Mouse (Mus musculus): Measurements from ENCODE around the gene Isy1. TPM values are rescaled to one million over a fixed set of nuclear protein-coding genes. Genes with fewer than 3 reads are reported as not detected.

Isy1 gene
- polyA plus RNA-seq, 1 experiment from 2014 or later: 84.8 TPM

- Histone ChIP-seq H3K27me3 (replicated peaks; ENCODE audit: control insufficient read depth, insufficient read depth, low read length) (no peaks in the 10 kb centered on the region), H3K9me3 (ENCODE audit: control insufficient read depth, low read length) (no peaks in the 10 kb centered on the region), H3K27ac (ENCODE audit: low read depth, low read length) (no peak overlapping the region), H3K36me3 (ENCODE audit: control insufficient read depth, insufficient read depth, low read length) (peaks cover 2% of the 10 kb centered on the region; the same call in 1 of the 2 replicates), H3K4me2 (no peak overlapping the region), H3K4me1 (replicated peaks; ENCODE audit: control insufficient read depth, insufficient read depth, low read length) (peaks cover 38% of the 10 kb centered on the region), H3K9ac (ENCODE audit: low read depth, low read length) (no peak overlapping the region), H3K4me3 (ENCODE audit: low read depth, low read length) (no peak overlapping the region)
- 92% methylated on average over 7 of the region's 7 CpGs for WGBS
- DNase-seq (ENCODE audit: low spot score) (no peak), ATAC-seq (replicated peaks; ENCODE audit: low FRiP score) (no peak)
Measured at GRCm38 (mm10) chr6:87805448-87805847, 33.1 kb downstream of the Isy1 start.

DNA sequence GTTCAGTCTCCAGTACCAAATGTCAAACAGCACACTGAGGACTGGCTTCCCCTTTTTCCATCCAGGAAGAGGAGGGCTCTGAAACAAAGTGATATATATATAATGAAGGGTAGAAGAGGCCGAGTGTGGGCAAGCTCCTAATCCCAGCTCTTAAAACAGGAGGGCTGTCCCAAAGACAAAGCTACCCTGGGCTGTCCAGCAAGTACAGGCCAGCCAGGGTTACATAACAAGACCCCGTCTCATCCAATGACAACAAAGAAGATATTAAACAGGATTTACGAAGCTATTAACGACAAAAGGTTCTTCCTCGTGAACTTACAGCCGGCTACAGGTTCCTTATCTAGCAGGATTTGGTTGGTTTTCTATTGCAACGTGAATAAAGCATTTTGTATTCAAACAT, 33.7 kb downstream of the Isy1 start:
- no peak overlapping the region for H3K9ac ChIP-seq (ENCODE audit: low read depth, low read length)
- H3K4me1 ChIP-seq (replicated peaks; ENCODE audit: control insufficient read depth, insufficient read depth, low read length): peaks cover 32% of the 10 kb centered on the region
- WGBS: 76% methylated on average over 7 of the region's 7 CpGs
- H3K36me3 ChIP-seq (ENCODE audit: control insufficient read depth, insufficient read depth, low read length): peaks cover 2% of the 10 kb centered on the region; the same call in 1 of the 2 replicates
- no peak overlapping the region for H3K27ac ChIP-seq (ENCODE audit: low read depth, low read length)
- no peak for ATAC-seq (replicated peaks; ENCODE audit: low FRiP score)
- no peak overlapping the region for H3K4me3 ChIP-seq (ENCODE audit: low read depth, low read length)
- H3K4me2 ChIP-seq: no peak overlapping the region
- no peaks in the 10 kb centered on the region for H3K9me3 ChIP-seq (ENCODE audit: control insufficient read depth, low read length)
- H3K27me3 ChIP-seq (replicated peaks; ENCODE audit: control insufficient read depth, insufficient read depth, low read length): no peaks in the 10 kb centered on the region
- DNase-seq (ENCODE audit: low spot score): no peak

DNA sequence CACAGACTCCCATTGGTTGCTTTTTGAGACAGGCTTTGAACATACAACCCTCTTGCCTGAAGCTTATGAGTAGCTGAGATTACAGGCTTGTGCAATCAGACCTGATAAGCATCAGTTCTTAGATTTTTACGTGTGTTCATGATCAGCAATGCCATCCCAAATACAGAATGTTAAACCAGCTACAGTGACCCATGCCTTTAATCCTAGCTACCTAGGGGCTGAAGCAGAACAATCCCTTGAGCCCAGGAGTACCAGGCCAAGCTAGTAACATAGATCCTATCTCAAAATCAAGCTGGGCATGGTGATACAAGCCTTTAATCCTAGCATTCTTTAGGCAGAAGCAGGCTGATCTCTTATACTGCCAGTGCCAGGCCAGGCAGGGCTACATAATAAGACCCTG, 34.6 kb downstream of the Isy1 start:
- DNase-seq (ENCODE audit: low spot score) (no peak), ATAC-seq (replicated peaks; ENCODE audit: low FRiP score) (no peak)
- Histone ChIP-seq H3K4me1 (replicated peaks; ENCODE audit: control insufficient read depth, insufficient read depth, low read length) (peaks cover 24% of the 10 kb centered on the region), H3K9ac (ENCODE audit: low read depth, low read length) (no peak overlapping the region), H3K27ac (ENCODE audit: low read depth, low read length) (no peak overlapping the region), H3K36me3 (ENCODE audit: control insufficient read depth, insufficient read depth, low read length) (peaks cover 2% of the 10 kb centered on the region; the same call in 1 of the 2 replicates), H3K9me3 (ENCODE audit: control insufficient read depth, low read length) (no peaks in the 10 kb centered on the region), H3K27me3 (replicated peaks; ENCODE audit: control insufficient read depth, insufficient read depth, low read length) (no peaks in the 10 kb centered on the region), H3K4me2 (no peak overlapping the region), H3K4me3 (ENCODE audit: low read depth, low read length) (no peak overlapping the region)
- 70% methylated on average over 1 of the region's 1 CpGs for WGBS

GRCm38 (mm10) chr6:87802462-87802861, 36.1 kb downstream of the Isy1 start:
- Histone ChIP-seq H3K4me2 (no peak overlapping the region), H3K4me1 (replicated peaks; ENCODE audit: control insufficient read depth, insufficient read depth, low read length) (peaks cover 11% of the 10 kb centered on the region), H3K4me3 (ENCODE audit: low read depth, low read length) (no peak overlapping the region), H3K9me3 (ENCODE audit: control insufficient read depth, low read length) (no peaks in the 10 kb centered on the region), H3K36me3 (ENCODE audit: control insufficient read depth, insufficient read depth, low read length) (peaks cover 4% of the 10 kb centered on the region; the same call in 1 of the 2 replicates), H3K9ac (ENCODE audit: low read depth, low read length) (no peak overlapping the region), H3K27ac (ENCODE audit: low read depth, low read length) (no peak overlapping the region), H3K27me3 (replicated peaks; ENCODE audit: control insufficient read depth, insufficient read depth, low read length) (no peaks in the 10 kb centered on the region)
- 82% methylated on average over 7 of the region's 7 CpGs for WGBS
- no peak for ATAC-seq (replicated peaks; ENCODE audit: low FRiP score)
- no peak for DNase-seq (ENCODE audit: low spot score)

GRCm38 (mm10) chr6:87799576-87799975, 39.0 kb downstream of the Isy1 start:
- 66% methylated on average over 6 of the region's 6 CpGs for WGBS
- no peak for ATAC-seq (replicated peaks; ENCODE audit: low FRiP score)
- no peak overlapping the region for H3K27ac ChIP-seq (ENCODE audit: low read depth, low read length)
- no peak overlapping the region for H3K4me3 ChIP-seq (ENCODE audit: low read depth, low read length)
- peaks cover 4% of the 10 kb centered on the region; the same call in 1 of the 2 replicates for H3K36me3 ChIP-seq (ENCODE audit: control insufficient read depth, insufficient read depth, low read length)
- no peaks in the 10 kb centered on the region for H3K27me3 ChIP-seq (replicated peaks; ENCODE audit: control insufficient read depth, insufficient read depth, low read length)
- H3K4me1 ChIP-seq (replicated peaks; ENCODE audit: control insufficient read depth, insufficient read depth, low read length): peaks cover 17% of the 10 kb centered on the region
- no peaks in the 10 kb centered on the region for H3K9me3 ChIP-seq (ENCODE audit: control insufficient read depth, low read length)
- DNase-seq (ENCODE audit: low spot score): no peak
- no peak overlapping the region for H3K4me2 ChIP-seq
- H3K9ac ChIP-seq (ENCODE audit: low read depth, low read length): no peak overlapping the region

DNA sequence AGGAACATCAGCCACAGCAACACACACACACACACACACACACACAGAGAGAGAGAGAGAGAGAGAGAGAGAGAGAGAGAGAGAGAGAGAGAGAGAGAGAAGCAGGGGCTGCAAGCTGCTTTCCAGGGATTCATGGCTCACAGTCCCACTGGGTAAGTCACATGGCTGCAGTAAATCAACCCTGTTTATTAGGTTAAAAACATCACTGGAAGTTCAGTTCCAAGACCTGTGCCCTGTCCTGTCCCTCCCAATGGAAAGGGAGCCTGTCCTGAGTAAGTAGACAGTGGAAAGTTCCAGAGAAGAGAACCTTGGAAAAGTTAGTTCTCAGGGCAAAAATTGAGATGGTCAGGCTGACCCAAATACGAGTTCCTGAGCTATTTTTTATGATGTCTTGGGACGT, 41.3 kb downstream of the Isy1 start:
- Histone ChIP-seq H3K9me3 (ENCODE audit: control insufficient read depth, low read length) (no peaks in the 10 kb centered on the region), H3K36me3 (ENCODE audit: control insufficient read depth, insufficient read depth, low read length) (peaks cover 7% of the 10 kb centered on the region), H3K27ac (ENCODE audit: low read depth, low read length) (no peak overlapping the region), H3K4me3 (ENCODE audit: low read depth, low read length) (no peak overlapping the region), H3K9ac (ENCODE audit: low read depth, low read length) (no peak overlapping the region), H3K4me1 (replicated peaks; ENCODE audit: control insufficient read depth, insufficient read depth, low read length) (peaks cover 23% of the 10 kb centered on the region), H3K4me2 (no peak overlapping the region), H3K27me3 (replicated peaks; ENCODE audit: control insufficient read depth, insufficient read depth, low read length) (no peaks in the 10 kb centered on the region)
- ATAC-seq (replicated peaks; ENCODE audit: low FRiP score) (no peak), DNase-seq (ENCODE audit: low spot score) (no peak)
- WGBS: 52% methylated on average over 2 of the region's 2 CpGs

DNA sequence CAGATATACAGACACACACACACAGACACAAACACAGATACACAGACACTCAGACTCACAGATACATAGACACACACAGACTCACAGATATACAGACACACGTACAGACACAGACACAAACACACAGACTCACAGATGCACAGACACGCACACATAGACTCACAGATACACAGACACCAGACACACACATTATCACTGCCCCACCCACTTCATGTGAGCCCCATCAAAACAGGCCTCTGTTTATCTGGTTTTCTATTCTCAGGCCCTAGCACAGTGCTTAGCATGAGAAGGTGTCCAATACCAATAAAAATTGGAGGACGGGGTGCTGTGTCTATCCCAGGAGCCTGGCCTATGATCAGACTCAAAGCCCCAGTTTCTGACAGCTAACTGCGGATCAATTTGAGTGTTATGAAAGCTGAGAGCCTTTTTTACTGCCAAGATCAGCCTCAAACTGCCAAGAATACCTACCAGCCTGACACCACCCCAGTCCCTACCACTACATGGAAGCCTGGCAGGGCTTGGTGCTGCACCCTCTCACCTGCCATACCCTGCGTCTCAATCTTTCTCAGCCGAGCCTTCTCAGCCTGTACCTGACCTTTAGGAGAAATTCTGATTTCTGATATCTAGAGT, 42.2 kb downstream of the Isy1 start:
- Histone ChIP-seq H3K36me3 (ENCODE audit: control insufficient read depth, insufficient read depth, low read length) (peaks cover 13% of the 10 kb centered on the region), H3K27me3 (replicated peaks; ENCODE audit: control insufficient read depth, insufficient read depth, low read length) (no peaks in the 10 kb centered on the region), H3K27ac (ENCODE audit: low read depth, low read length) (peak overlapping the region; percentile 57), H3K9ac (ENCODE audit: low read depth, low read length) (peak overlapping the region; percentile 21; the same call in 1 of the 2 replicates), H3K4me3 (ENCODE audit: low read depth, low read length) (no peak overlapping the region), H3K4me1 (replicated peaks; ENCODE audit: control insufficient read depth, insufficient read depth, low read length) (peaks cover 33% of the 10 kb centered on the region), H3K4me2 (0 out of 2 replicates have a peak overlapping the region, but pooled peaks have one; percentile 7), H3K9me3 (ENCODE audit: control insufficient read depth, low read length) (no peaks in the 10 kb centered on the region)
- ATAC-seq (replicated peaks; ENCODE audit: low FRiP score) (peak; percentile 81), DNase-seq (ENCODE audit: low spot score) (no peak)
- WGBS: 86% methylated on average over 6 of the region's 6 CpGs

DNA sequence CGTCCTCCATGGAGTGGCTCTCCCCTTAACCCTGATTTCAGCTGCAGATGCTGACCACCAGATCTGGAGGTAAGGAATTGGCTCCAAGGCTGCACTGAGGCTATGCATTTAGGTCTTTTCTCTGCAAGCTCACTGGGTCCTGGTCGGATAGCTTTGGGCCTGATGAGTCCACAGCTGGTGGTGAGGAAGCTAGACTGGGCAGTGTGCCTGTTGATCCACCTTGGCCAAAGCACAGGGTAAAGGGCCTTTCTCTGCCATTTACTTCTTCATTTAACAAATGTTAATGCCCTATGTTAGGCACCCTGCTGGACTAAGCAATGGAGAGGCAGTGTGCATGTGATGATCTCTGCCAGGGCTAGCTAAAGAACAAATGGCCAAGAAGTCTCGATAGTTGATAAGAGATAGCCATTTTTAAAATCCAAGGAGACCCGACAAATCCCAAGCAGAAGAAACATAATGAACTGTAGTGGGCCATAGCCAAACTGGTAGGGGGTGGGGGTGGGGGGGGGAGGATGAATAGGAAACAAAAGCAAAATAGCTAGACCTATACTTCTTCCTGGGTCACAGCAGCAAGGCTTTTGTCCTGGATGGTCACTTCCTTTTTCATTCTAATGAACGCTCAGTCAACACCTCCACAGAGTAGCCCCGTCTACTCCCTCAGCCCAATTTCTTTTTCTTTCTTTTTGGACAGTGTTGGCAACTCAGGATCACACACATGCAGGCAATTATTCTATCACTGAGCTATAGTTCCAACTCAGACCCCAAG, 43.0 kb downstream of the Isy1 start:
- H3K4me1 ChIP-seq (replicated peaks; ENCODE audit: control insufficient read depth, insufficient read depth, low read length): peaks cover 41% of the 10 kb centered on the region

More for the DNA sequence above, 43.0 kb downstream of the Isy1 start:
- H3K36me3 ChIP-seq (ENCODE audit: control insufficient read depth, insufficient read depth, low read length): peaks cover 17% of the 10 kb centered on the region
- no peak overlapping the region for H3K4me3 ChIP-seq (ENCODE audit: low read depth, low read length)
- DNase-seq (ENCODE audit: low spot score): no peak
- no peak overlapping the region for H3K4me2 ChIP-seq
- 0 out of 2 replicates have a peak, but pooled peaks have one; percentile 0 for ATAC-seq (replicated peaks; ENCODE audit: low FRiP score)
- H3K9me3 ChIP-seq (ENCODE audit: control insufficient read depth, low read length): no peaks in the 10 kb centered on the region
- 76% methylated on average over 6 of the region's 6 CpGs for WGBS
- H3K27me3 ChIP-seq (replicated peaks; ENCODE audit: control insufficient read depth, insufficient read depth, low read length): no peaks in the 10 kb centered on the region
- H3K27ac ChIP-seq (ENCODE audit: low read depth, low read length): no peak overlapping the region; the same call in 1 of the 2 replicates
- H3K9ac ChIP-seq (ENCODE audit: low read depth, low read length): no peak overlapping the region

All from liver, embryonic 11.5 days (tissue).